21 mouse cellular contexts compared by ENCODE assay signal in the genomic region with DNA sequence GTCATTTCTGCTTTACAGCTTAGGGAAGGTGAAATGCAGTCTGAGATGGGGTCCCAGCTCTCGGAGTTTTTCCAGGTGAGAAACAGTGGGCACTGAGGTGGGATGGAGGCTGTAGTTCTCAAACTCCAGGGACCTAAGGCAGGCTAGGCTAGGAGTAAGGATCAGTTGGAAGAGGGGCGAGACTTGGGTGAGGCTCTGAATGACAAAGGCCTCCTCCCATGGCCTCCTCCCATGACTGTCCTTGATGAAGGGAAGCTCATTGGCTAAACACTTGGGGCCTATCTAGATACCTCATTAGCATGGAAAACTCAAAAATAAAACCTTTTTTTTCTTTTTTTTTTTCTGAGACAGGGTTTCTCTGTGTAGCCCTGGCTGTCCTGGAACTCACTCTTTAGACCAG.
DNase-seq lines count a peak whose midpoint lies in the region; ATAC-seq and TF ChIP-seq lines count a peak whose summit lies in the region.
"Had no signal": no experiment of that assay in that cellular context is flagged by ENCODE, and none has a peak within 500 bp of the region (broad histone marks: within the 10 kb centered on the region; RNA-seq: fewer than 3 reads in every experiment).

No protein-coding gene starts in this region.

- H3K27me3 ChIP-seq in forebrain, embryonic 14.5 days (replicated peaks; ENCODE audit: control insufficient read depth, insufficient read depth, low read length) = no peaks in the 10 kb centered on the region
- no peaks in the 10 kb centered on the region for H3K27me3 ChIP-seq in forebrain, embryonic 10.5 days (ENCODE audit: poor library complexity, severe bottlenecking)
- H3K27me3 ChIP-seq in forebrain, postnatal 0 days (ENCODE audit: insufficient read depth, low read length) = no peaks in the 10 kb centered on the region
- H3K27me3 ChIP-seq: embryonic facial prominence, embryonic 13.5 days; intestine, embryonic 15.5 days; Patski had no signal

- no peaks in the 10 kb centered on the region for H3K36me3 ChIP-seq in forebrain, embryonic 14.5 days (ENCODE audit: control insufficient read depth, insufficient read depth, low read length)
- H3K36me3 ChIP-seq in forebrain, embryonic 10.5 days (replicated peaks) = no peaks in the 10 kb centered on the region
- no peaks in the 10 kb centered on the region for H3K36me3 ChIP-seq in forebrain, postnatal 0 days (ENCODE audit: insufficient read depth)
- H3K36me3 ChIP-seq: embryonic facial prominence, embryonic 13.5 days; heart, embryonic 10.5 days; intestine, embryonic 15.5 days had no signal

- no peak for DNase-seq in forebrain, embryonic 14.5 days (ENCODE audit: low spot score)
- DNase-seq in forebrain, embryonic 10.5 days (ENCODE audit: extremely low spot score, low spot score) = no peak
- DNase-seq in ES-CJ7 (ENCODE audit: low read depth, low spot score) = peak; percentile 80
- DNase-seq in R1 (ENCODE audit: low read depth, low spot score) = peak; percentile 76
- DNase-seq in forebrain, postnatal 0 days = no peak
- no peak for DNase-seq in kidney, adult 8-10 months
- no peak for DNase-seq in gastrocnemius, adult 8-10 months (ENCODE audit: low spot score in 2 of 2)
- DNase-seq: adrenal gland, adult 8-10 months; adrenal gland, postnatal 36 days; cerebellum, adult 11 months; cerebellum, adult 9-10 months; cerebellum, postnatal 36 days; gastrocnemius, postnatal 36 days; heart, adult 18-20 months; heart, postnatal 10 days; kidney, adult 2 months had no signal

- TF ChIP-seq CTCF in forebrain, postnatal 0 days (IDR thresholded peaks at IDR 0.05; ENCODE audit: low read depth) = no peak

- H3K9ac ChIP-seq in forebrain, embryonic 14.5 days (ENCODE audit: low read length) = no peak overlapping the region
- no peak overlapping the region for H3K9ac ChIP-seq in forebrain, postnatal 0 days
- H3K9ac ChIP-seq: embryonic facial prominence, embryonic 13.5 days; hindbrain, embryonic 14.5 days; intestine, embryonic 15.5 days had no signal

- H3K9me3 ChIP-seq in forebrain, embryonic 14.5 days (replicated peaks; ENCODE audit: control insufficient read depth, low read length) = no peaks in the 10 kb centered on the region
- no peaks in the 10 kb centered on the region for H3K9me3 ChIP-seq in forebrain, embryonic 10.5 days
- no peaks in the 10 kb centered on the region for H3K9me3 ChIP-seq in forebrain, postnatal 0 days (ENCODE audit: low read length)
- H3K9me3 ChIP-seq: embryonic facial prominence, embryonic 13.5 days; heart, embryonic 10.5 days; intestine, embryonic 15.5 days had no signal

- 0 out of 2 replicates have a peak, but pooled peaks cover 3% of the 10 kb centered on the region for H3K4me1 ChIP-seq in forebrain, embryonic 14.5 days (ENCODE audit: control insufficient read depth, insufficient read depth, low read length)
- H3K4me1 ChIP-seq in forebrain, embryonic 10.5 days = peaks cover 22% of the 10 kb centered on the region
- 0 out of 2 replicates have a peak, but pooled peaks cover 4% of the 10 kb centered on the region for H3K4me1 ChIP-seq in forebrain, postnatal 0 days (ENCODE audit: insufficient read depth)
- H3K4me1 ChIP-seq: intestine, embryonic 15.5 days had no signal

- H3K4me3 ChIP-seq in forebrain, embryonic 14.5 days (ENCODE audit: low read depth, low read length) = no peak overlapping the region
- no peak overlapping the region for H3K4me3 ChIP-seq in forebrain, embryonic 10.5 days
- H3K4me3 ChIP-seq in forebrain, postnatal 0 days (ENCODE audit: low read depth, low read length) = no peak overlapping the region
- H3K4me3 ChIP-seq: embryonic facial prominence, embryonic 13.5 days; heart, embryonic 10.5 days; intestine, embryonic 15.5 days had no signal

- no peak overlapping the region for H3K4me2 ChIP-seq in forebrain, embryonic 14.5 days (ENCODE audit: low read length)
- H3K4me2 ChIP-seq in forebrain, postnatal 0 days (ENCODE audit: low read depth) = no peak overlapping the region
- H3K4me2 ChIP-seq: embryonic facial prominence, embryonic 13.5 days; hindbrain, embryonic 14.5 days; intestine, embryonic 15.5 days had no signal

- ATAC-seq in forebrain, embryonic 14.5 days = 0 out of 2 replicates have a peak, but pooled peaks have one; percentile 23
- ATAC-seq in forebrain, postnatal 0 days = no peak
- ATAC-seq: Patski had no signal

- 85% methylated on average over 2 of the region's 2 CpGs for WGBS in forebrain, embryonic 14.5 days
- 94% methylated on average over 2 of the region's 2 CpGs for WGBS in forebrain, embryonic 10.5 days
- WGBS in forebrain, postnatal 0 days = 88% methylated on average over 2 of the region's 2 CpGs

- no peak overlapping the region for H3K27ac ChIP-seq in forebrain, embryonic 14.5 days (ENCODE audit: low read depth, low read length)
- no peak overlapping the region for H3K27ac ChIP-seq in forebrain, embryonic 10.5 days
- H3K27ac ChIP-seq in forebrain, postnatal 0 days (ENCODE audit: low read depth, low read length) = peak overlapping the region; percentile 40; the same call in 1 of the 2 replicates
- H3K27ac ChIP-seq: embryonic facial prominence, embryonic 13.5 days; heart, embryonic 10.5 days; hindbrain, embryonic 14.5 days; intestine, embryonic 15.5 days had no signal

Comparison
In these comparisons a context has a peak if more than half of its experiments do, and no peak if none do; other contexts are left out.
1. DNase-seq: peak in ES-CJ7 (single experiment) and R1 (single experiment); none in forebrain, embryonic 14.5 days (single experiment), forebrain, embryonic 10.5 days (single experiment), forebrain, postnatal 0 days (single experiment), kidney, adult 8-10 months (0 of 2) and gastrocnemius, adult 8-10 months (0 of 2).